Mouse (Mus musculus) MEL (cell line): ENCODE data around the gene Rpp14. TPM values are rescaled to one million over a fixed set of nuclear protein-coding genes. Genes with fewer than 3 reads are reported as not detected.

Experiments
- DNase-seq: peaks from one replicate; pipeline ENCODE4 v3.0.0; 2011; ENCODE audit warnings: low read depth, low spot score
- H3K27ac ChIP-seq: 2 replicates; pipeline ENCODE4 v1.5.1; 2012; ENCODE audit warnings: low read depth, mild to moderate bottlenecking, control low read depth, low read length, moderate library complexity; ENCODE audit not compliant: control insufficient read depth
- H3K27me3 ChIP-seq, 2 experiments: fragments of 150-350 bp in 1 of 2; sonication (generic) in 1 of 2; 2 replicates each; pipeline ENCODE4 v1.6.1; 2012; ENCODE audit warnings: low read length in 2 of 2, mild to moderate bottlenecking in 2 of 2, improper control_type of control experiment in 1 of 2, moderate library complexity in 1 of 2; ENCODE audit not compliant: insufficient read depth in 2 of 2, control insufficient read depth in 1 of 2
- H3K36me3 ChIP-seq, 2 experiments: 2 replicates each; pipeline ENCODE4 v1.6.1; 2012 to 2014; ENCODE audit warnings: low read length in 2 of 2, improper control_type of control experiment in 1 of 2, inconsistent platforms in 1 of 2, mild to moderate bottlenecking in 1 of 2; ENCODE audit not compliant: insufficient read depth in 2 of 2, control insufficient read depth in 1 of 2
- H3K4me1 ChIP-seq, 2 experiments: fragments of 150-350 bp in 1 of 2; sonication (generic) in 1 of 2; 2 replicates each; pipeline ENCODE4 v1.6.1; 2012; ENCODE audit warnings: low read length in 2 of 2, improper control_type of control experiment in 1 of 2, mild to moderate bottlenecking in 1 of 2; ENCODE audit not compliant: insufficient read depth in 2 of 2, control insufficient read depth in 1 of 2
- H3K4me3 ChIP-seq, 2 experiments: fragments of 150-350 bp in 1 of 2; sonication (generic) in 1 of 2; 2 replicates each; pipeline ENCODE4 v1.5.1; 2012; ENCODE audit warnings: low read depth in 2 of 2, low read length in 2 of 2, mild to moderate bottlenecking in 2 of 2, moderate library complexity in 2 of 2, control low read depth in 1 of 2, improper control_type of control experiment in 1 of 2; ENCODE audit not compliant: control insufficient read depth in 1 of 2, insufficient read depth in 1 of 2
- H3K79me2 ChIP-seq: 2 replicates; pipeline ENCODE4 v1.6.1; 2012; ENCODE audit warnings: mild to moderate bottlenecking, low read length, moderate library complexity; ENCODE audit not compliant: control insufficient read depth, poor library complexity, insufficient read depth
- H3K9ac ChIP-seq: 2 replicates; pipeline ENCODE4 v1.6.1; 2012; ENCODE audit warnings: low read depth, mild to moderate bottlenecking, control low read depth, low read length, moderate library complexity; ENCODE audit not compliant: control insufficient read depth, poor library complexity, severe bottlenecking
- H3K9me3 ChIP-seq: fragments of 150-350 bp; sonication (generic); replicated peaks from 2 replicates; pipeline ENCODE4 v1.6.1; 2012; ENCODE audit warnings: mild to moderate bottlenecking, low read length, improper control_type of control experiment, moderate library complexity; ENCODE audit not compliant: insufficient read depth
- BHLHE40 ChIP-seq: IDR thresholded peaks from 2 replicates; pipeline ENCODE4 v1.6.1; 2012; ENCODE audit warnings: low read depth, mild to moderate bottlenecking, inconsistent platforms, low read length, improper control_type of control experiment, borderline replicate concordance
- E2F4 ChIP-seq: IDR thresholded peaks from 2 replicates; pipeline ENCODE4 v1.6.1; 2011; ENCODE audit warnings: low read depth, low read length, improper control_type of control experiment, borderline replicate concordance
- ELF1 ChIP-seq: IDR thresholded peaks from 2 replicates; pipeline ENCODE4 v1.6.1; 2014; ENCODE audit warnings: low read depth, mild to moderate bottlenecking, inconsistent platforms, low read length, improper control_type of control experiment, moderate library complexity
- EP300 ChIP-seq, 2 experiments: IDR thresholded peaks; 2 replicates each; pipeline ENCODE4 v1.6.1; 2011; ENCODE audit warnings: improper control_type of control experiment in 2 of 2, low read length in 2 of 2, low read depth in 1 of 2, mild to moderate bottlenecking in 1 of 2
- ETS1 ChIP-seq: IDR thresholded peaks from 2 replicates; pipeline ENCODE4 v1.6.1; 2012; ENCODE audit warnings: low read depth, mild to moderate bottlenecking, inconsistent platforms, low read length, improper control_type of control experiment, moderate library complexity
- GATA1 ChIP-seq: IDR thresholded peaks from 2 replicates; pipeline ENCODE4 v1.6.1; 2011; ENCODE audit warnings: low read depth, low read length, improper control_type of control experiment
- HCFC1 ChIP-seq: IDR thresholded peaks from 2 replicates; pipeline ENCODE4 v1.6.1; 2012; ENCODE audit warnings: low read depth, mild to moderate bottlenecking, inconsistent platforms, low read length, improper control_type of control experiment, moderate library complexity
- JUND ChIP-seq: IDR thresholded peaks from 2 replicates; pipeline ENCODE4 v1.6.1; 2011; ENCODE audit warnings: low read depth, mild to moderate bottlenecking, improper control_type of control experiment, low read length
- KAT2A ChIP-seq: conservative IDR thresholded peaks from 2 replicates; pipeline ENCODE4 v1.6.1; 2012; ENCODE audit warnings: low read depth, low read length, improper control_type of control experiment, inconsistent platforms
- MAFK ChIP-seq: IDR thresholded peaks from 2 replicates; pipeline ENCODE4 v1.6.1; 2011; ENCODE audit warnings: low read depth, mild to moderate bottlenecking, low read length, improper control_type of control experiment, borderline replicate concordance
- MAX ChIP-seq: IDR thresholded peaks from 2 replicates; pipeline ENCODE4 v1.6.1; 2011; ENCODE audit warnings: low read length, improper control_type of control experiment
- MAZ ChIP-seq: IDR thresholded peaks from 2 replicates; pipeline ENCODE4 v1.6.1; 2012; ENCODE audit warnings: low read depth, mild to moderate bottlenecking, inconsistent platforms, low read length, improper control_type of control experiment
- MEF2A ChIP-seq: IDR thresholded peaks from 2 replicates; pipeline ENCODE4 v1.6.1; 2014; ENCODE audit warnings: low read depth, mild to moderate bottlenecking, inconsistent platforms, low read length, improper control_type of control experiment; ENCODE audit not compliant: poor library complexity, insufficient replicate concordance, severe bottlenecking; ENCODE audit errors: extremely low read depth
- MXI1 ChIP-seq: IDR thresholded peaks from 2 replicates; pipeline ENCODE4 v1.6.1; 2011; ENCODE audit warnings: mild to moderate bottlenecking, low read depth, low read length, improper control_type of control experiment
- NRF1 ChIP-seq: IDR thresholded peaks from 2 replicates; pipeline ENCODE4 v1.6.1; 2014; ENCODE audit warnings: low read depth, mild to moderate bottlenecking, inconsistent platforms, low read length, improper control_type of control experiment, moderate library complexity; ENCODE audit not compliant: poor library complexity, insufficient read depth, severe bottlenecking
- POLR2A ChIP-seq, 2 experiments: IDR thresholded peaks; 2 replicates each; pipeline ENCODE4 v1.6.1; 2011 to 2012; ENCODE audit warnings: low read length in 2 of 2, mild to moderate bottlenecking in 2 of 2, control low read depth in 1 of 2, improper control_type of control experiment in 1 of 2, low read depth in 1 of 2, moderate library complexity in 1 of 2; ENCODE audit not compliant: control insufficient read depth in 1 of 2, insufficient read depth in 1 of 2, poor library complexity in 1 of 2
- POLR2AphosphoS2 ChIP-seq: IDR thresholded peaks from 2 replicates; pipeline ENCODE4 v1.6.1; 2011; ENCODE audit warnings: low read length, improper control_type of control experiment
- POLR2AphosphoS5 ChIP-seq: IDR thresholded peaks from 2 replicates; pipeline ENCODE4 v1.6.1; 2012; ENCODE audit warnings: low read depth, borderline replicate concordance, mild to moderate bottlenecking, inconsistent platforms, low read length, moderate library complexity, mixed read lengths
- RAD21 ChIP-seq: IDR thresholded peaks from 2 replicates; pipeline ENCODE4 v1.6.1; 2011; ENCODE audit warnings: mild to moderate bottlenecking, low read depth, low read length, improper control_type of control experiment
- RCOR1 ChIP-seq: IDR thresholded peaks from 2 replicates; pipeline ENCODE4 v1.6.1; 2012; ENCODE audit warnings: low read depth, mild to moderate bottlenecking, inconsistent platforms, low read length, improper control_type of control experiment
- SIN3A ChIP-seq: IDR thresholded peaks from 2 replicates; pipeline ENCODE4 v1.6.1; 2012; ENCODE audit warnings: low read length, improper control_type of control experiment, inconsistent platforms
- SMC3 ChIP-seq: IDR thresholded peaks from 2 replicates; pipeline ENCODE4 v1.6.1; 2011; ENCODE audit warnings: low read depth, low read length, improper control_type of control experiment
- TAL1 ChIP-seq: IDR thresholded peaks from 2 replicates; pipeline ENCODE4 v1.6.1; 2012; ENCODE audit warnings: mild to moderate bottlenecking, inconsistent platforms, low read length, moderate library complexity, mixed read lengths
- TBP ChIP-seq: IDR thresholded peaks from 2 replicates; pipeline ENCODE4 v1.8.0; 2011; ENCODE audit warnings: low read depth, low read length, improper control_type of control experiment
- TCF12 ChIP-seq: IDR thresholded peaks from 2 replicates; pipeline ENCODE4 v1.6.1; 2014; ENCODE audit warnings: low read depth, mild to moderate bottlenecking, inconsistent platforms, low read length, improper control_type of control experiment, moderate library complexity
- USF1 ChIP-seq: IDR thresholded peaks from 2 replicates; pipeline ENCODE4 v1.6.1; 2014; ENCODE audit warnings: low read depth, mild to moderate bottlenecking, inconsistent platforms, low read length, improper control_type of control experiment, moderate library complexity
- ZC3H11A ChIP-seq: IDR thresholded peaks from 2 replicates; pipeline ENCODE4 v1.6.1; 2012; ENCODE audit warnings: low read depth, mild to moderate bottlenecking, inconsistent platforms, low read length, improper control_type of control experiment
- ZMIZ1 ChIP-seq: IDR thresholded peaks from 2 replicates; pipeline ENCODE4 v1.6.1; 2012; ENCODE audit warnings: low read depth, mild to moderate bottlenecking, inconsistent platforms, low read length, improper control_type of control experiment, moderate library complexity
- ZNF384 ChIP-seq: IDR thresholded peaks from 2 replicates; pipeline ENCODE4 v1.6.1; 2012; ENCODE audit warnings: low read depth, mild to moderate bottlenecking, inconsistent platforms, low read length, improper control_type of control experiment
- polyA plus RNA-seq, 2 experiments: library from polyadenylated mRNA; stranded (reverse) in 1 of 2; unstranded in 1 of 2; fragments of >175 nt in 1 of 2; fragments of >200 nt in 1 of 2; gene quantifications; 2 replicates each; pipeline versions ENCODE4 v1.2.1 to v1.2.4; 2012; ENCODE audit warnings: low replicate concordance in 2 of 2, low read depth in 1 of 2; ENCODE audit not compliant: insufficient read length in 2 of 2, insufficient read depth in 1 of 2, missing spikeins in 1 of 2
- total RNA-seq: library from RNA; depleted of rRNA; stranded (reverse); fragments of 300-350 nt; gene quantifications from 2 replicates; pipeline ENCODE4 v1.2.3, GENCODE M21; 2012

The Rpp14 gene
- total and polyA plus RNA-seq, 3 experiments, result 41.2 to 45.5 TPM; not detected in 1

DNA sequence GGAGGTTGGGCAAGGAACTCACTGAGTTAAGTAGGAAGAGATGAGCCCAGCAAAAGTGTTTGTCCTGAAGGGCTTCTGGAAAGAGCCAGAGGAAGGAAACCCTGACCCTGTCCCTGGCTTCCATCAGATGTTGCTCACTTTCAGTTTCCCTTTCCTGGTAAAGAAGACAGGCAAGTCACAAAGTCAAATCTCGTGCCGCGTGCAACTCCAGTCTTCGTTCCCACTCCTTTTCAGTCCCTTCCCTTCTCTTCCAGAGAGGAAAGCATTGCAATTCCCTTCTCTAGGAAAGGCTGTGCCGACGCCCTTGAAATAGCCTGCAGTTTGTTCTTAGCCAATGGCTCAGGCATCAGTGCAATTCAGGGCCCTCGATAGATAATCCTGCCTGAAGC, 15.4 kb downstream of the Rpp14 start:
- Histone ChIP-seq H3K36me3 (peaks cover 2 to 4% of the 10 kb centered on the region in 2 experiments; a peak in 3 of 4 replicates), H3K27me3 (no peaks in the 10 kb centered on the region), H3K27ac (no peak overlapping the region), H3K4me1 (peaks cover 4% of the 10 kb centered on the region in 2 experiments; a peak in 3 of 4 replicates), H3K4me3 (no peak overlapping the region), H3K9me3 (no peaks in the 10 kb centered on the region), H3K79me2 (peaks cover 1% of the 10 kb centered on the region; the same call in 1 of the 2 replicates), H3K9ac (no peak overlapping the region)
- DNase-seq, result no peak
- no peak for TF ChIP-seq TCF12
- TF ChIP-seq ZMIZ1, result no peak
- TF ChIP-seq SMC3, result no peak
- no peak for TF ChIP-seq MAX
- TF ChIP-seq HCFC1, result no peak
- no peak for TF ChIP-seq ZC3H11A
- no peak for TF ChIP-seq MAZ
- TF ChIP-seq POLR2A (IDR thresholded peaks at IDR 0.05; ENCODE audit: control insufficient read depth in 1 of 2, insufficient read depth in 1 of 2, low read depth in 1 of 2, low read length in 2 of 2, poor library complexity in 1 of 2), result no peak

DNA sequence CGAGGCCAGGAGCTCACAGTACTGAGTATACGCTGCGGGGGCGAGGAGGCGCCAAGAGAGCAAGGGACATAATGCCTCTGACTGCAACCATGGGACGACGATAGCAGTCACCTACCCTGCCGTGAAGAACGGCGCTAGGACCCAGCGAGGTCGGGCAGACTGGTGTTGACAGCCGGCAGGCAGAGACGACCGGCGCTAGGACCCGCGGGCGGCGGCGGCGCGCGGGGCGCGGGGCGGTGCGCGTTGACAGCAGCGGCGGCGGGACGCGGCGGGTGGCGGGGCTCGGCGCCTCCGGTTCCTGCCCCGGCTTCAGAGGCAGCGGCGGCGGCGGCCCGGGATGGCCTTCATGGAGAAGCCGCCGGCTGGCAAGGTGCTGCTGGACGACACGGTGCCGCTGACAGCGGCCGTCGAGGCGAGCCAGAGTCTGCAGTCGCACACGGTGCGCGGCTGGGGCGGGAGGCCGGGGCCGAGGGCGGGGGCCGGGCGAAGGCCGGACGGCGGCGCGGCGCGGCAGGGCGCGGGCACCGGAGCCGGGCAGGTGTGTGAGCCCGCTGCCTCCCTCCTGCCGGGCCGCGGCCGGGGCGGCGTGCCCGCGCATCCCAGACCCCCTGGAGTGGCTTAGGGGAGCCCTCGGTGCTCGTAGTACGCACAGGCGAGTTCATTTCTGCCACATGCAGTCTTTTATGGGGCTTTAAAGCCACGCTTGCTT, 18.0 kb downstream of the Rpp14 start, which contains the start of gene Pxk:
Pxk (plus strand) TSS at position 234 of the 709 bp plus-strand sequence.
- Histone ChIP-seq H3K36me3 (peaks cover 0 to 2% of the 10 kb centered on the region in 2 experiments; a peak in 2 of 4 replicates), H3K4me1 (peaks cover 4% of the 10 kb centered on the region in 2 experiments; a peak in 3 of 4 replicates)
- TF ChIP-seq ELF1 (no peak), POLR2AphosphoS5 (no peak), RAD21 (no peak), ZNF384 (no peak), MXI1 (no peak; the same call in 1 of the 2 replicates), RCOR1 (0 out of 2 replicates have a peak, but pooled peaks have one; percentile 10), SIN3A (peak; percentile 97), MAX (no peak), ZMIZ1 (no peak), TAL1 (no peak), JUND (no peak), GATA1 (no peak), TCF12 (0 out of 2 replicates have a peak, but pooled peaks have one; percentile 17), MAZ (peak; percentile 53; the same call in 1 of the 2 replicates), SMC3 (no peak), ZC3H11A (no peak), NRF1 (peak; percentile 36; the same call in 1 of the 2 replicates), BHLHE40 (no peak), EP300 (IDR thresholded peaks at IDR 0.05; ENCODE audit: low read depth in 1 of 2, low read length in 2 of 2) (no peak; a peak in 1 of 4 replicates), MAFK (no peak), POLR2AphosphoS2 (no peak), ETS1 (no peak), MEF2A (no peak), USF1 (no peak), KAT2A (no peak), E2F4 (no peak), TBP (no peak)

More for the DNA sequence above, 18.0 kb downstream of the Rpp14 start, which contains the start of gene Pxk:
- DNase-seq, result peak; percentile 91
- Histone ChIP-seq H3K27me3 (no peaks in the 10 kb centered on the region), H3K27ac (no peak within 1 kb of the TSS), H3K4me3 (peak within 1 kb of the TSS; percentile 66 to 79), H3K9me3 (no peaks in the 10 kb centered on the region), H3K79me2 (peaks cover 1% of the 10 kb centered on the region; the same call in 1 of the 2 replicates), H3K9ac (peak within 1 kb of the TSS; percentile 76)
